Mouse (Mus musculus) kidney, postnatal 36 days (tissue): ENCODE measurements at regions not wholly inside any gene's neighbourhood (a gene's known extent, or its start where the extent isn't known, plus 50 kb on each side); places are given as distances from the start of the nearest gene placed in this dataset.

Source experiments
- DNase-seq, 2 experiments: peaks; one replicate each; pipeline ENCODE4 v3.0.0; 2021 to 2022; ENCODE audit warnings: mixed read lengths in 2 of 2

DNA sequence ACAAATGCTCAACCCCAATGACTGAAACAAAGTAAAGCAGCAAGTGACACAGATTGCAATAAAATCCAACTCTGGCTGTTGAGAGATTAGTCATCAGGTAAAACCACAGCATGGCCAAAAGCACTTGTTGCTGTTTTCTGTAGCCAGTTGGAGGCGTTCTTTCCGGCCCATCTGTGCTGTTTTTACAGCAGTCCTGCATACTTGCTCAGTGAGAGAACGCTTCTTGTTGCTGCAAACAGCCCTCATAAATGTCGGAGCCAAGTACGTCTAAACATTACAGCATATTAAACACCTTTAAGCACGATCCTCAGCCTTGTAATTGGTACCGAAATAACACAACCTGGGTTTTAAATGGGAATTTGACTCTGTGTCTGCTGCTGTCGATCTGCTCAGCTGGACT lies 65.6 kb upstream of the Hs3st3a1 start:
- no peak for DNase-seq

DNA sequence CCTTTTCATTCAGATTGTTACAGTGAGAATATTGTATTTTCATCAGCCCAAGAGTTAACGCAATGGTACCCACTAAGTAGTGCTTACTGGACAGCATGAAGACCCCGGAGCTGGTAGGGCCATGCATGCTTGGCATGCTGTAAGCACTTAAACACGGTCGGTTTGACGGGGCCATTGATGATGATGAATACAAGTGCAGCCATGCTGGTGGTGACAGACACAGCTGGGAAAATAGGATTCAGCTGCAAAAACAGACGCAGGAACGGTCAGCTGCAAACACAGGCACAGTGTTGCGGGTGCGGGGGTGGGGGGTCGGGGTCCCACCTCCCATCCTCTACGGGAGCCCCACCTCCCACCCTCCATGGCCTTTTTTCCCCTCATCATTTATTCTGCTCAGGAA lies 99.7 kb upstream of the Hs3st3a1 start:
- DNase-seq: no peak

DNA sequence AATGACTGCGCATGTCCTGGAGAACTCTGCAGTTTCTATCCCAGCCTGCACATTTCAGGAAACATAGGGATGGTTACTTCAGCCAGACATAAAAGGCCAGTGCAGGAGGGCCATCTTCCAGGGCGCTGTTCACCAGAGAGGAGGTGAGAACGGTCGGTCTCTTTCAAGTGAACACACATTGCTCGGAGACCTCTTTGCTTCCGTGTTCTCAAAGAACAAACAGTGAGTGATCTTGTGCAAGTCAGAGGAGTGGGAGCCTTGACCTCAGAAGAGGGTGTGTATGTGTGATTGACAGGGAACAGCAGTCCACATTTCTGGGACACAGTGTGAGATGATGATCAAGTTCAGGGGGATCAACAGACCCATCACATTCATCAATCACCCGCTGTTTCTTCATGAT lies 102.7 kb upstream of the Hs3st3a1 start:
- no peak for DNase-seq

DNA sequence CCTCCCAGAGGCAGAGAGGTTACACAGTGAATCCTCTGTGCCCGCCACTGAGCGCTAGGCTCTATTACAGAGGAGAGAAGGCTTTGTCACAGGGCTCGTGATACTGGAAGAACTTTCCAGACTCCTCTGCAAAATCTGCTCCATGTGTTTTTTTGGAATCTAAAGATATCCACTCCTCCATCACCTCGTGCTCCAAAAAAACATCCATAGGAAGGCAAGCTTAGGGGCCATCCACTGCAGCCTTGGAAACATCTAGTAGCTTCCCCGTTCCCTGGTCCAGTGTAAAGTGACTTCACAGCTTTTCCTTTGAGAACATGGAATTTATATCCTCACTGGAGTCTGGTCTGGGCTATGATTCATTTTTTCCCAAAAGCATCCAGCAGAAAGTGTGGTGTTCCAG lies 103.3 kb upstream of the Hs3st3a1 start:
- no peak for DNase-seq

DNA sequence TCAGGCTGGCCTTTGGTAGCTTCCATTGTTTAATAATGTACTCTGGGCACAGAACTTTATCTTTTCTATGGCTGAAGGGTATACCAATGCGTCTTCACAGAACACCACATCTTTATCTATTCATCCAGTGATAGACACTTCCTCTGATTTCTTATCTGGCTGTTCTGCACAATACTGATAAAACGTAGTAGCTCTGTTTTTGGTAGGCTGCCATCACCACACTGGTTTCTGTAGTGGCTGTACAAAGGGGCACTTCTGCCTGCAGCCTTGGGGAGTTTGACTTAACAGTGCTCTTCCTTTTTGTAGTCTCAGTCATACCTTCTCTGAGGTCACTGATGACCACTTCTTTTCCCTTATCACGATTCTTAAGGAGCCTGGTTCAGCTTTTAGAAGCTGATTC lies 106.0 kb upstream of the Hs3st3a1 start:
- no peak for DNase-seq

DNA sequence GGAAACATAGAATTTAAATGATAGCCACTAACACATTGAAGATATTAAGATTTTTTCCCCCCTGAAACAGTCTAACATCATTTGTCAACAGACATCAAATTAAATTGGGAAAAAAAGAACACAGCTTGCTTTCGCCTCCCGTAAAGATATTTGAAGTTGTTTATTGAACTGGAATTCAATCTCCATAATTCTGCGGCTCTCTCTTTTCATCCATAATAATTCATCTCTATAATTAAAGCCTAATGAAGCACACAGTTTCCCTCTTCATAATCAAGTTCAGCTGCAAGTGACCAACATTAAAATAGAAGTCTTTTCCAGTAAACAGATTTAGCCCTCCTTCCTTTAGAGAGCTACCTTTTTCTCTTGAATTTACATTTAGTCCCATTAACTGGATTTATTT lies 107.4 kb upstream of the Hs3st3a1 start:
- DNase-seq: no peak

DNA sequence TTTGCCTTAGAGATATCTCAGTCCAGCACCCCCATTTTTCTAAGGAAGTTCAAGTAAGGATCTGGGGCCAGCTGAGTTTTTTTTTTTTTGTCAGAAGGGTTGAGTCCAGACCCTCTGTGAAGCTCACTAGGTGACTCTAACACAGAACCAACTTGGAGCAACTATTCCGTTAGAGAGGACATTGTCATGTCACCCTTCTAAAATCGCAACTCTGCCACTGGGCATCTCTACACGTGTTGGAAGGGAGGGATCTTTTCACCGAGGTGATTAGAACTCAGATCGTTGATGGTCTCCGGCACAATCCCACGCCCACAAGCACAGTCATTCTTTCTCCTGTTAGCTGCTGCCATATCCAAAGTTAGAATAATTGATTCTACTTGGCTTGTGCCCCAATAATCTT lies 108.5 kb upstream of the Hs3st3a1 start:
- DNase-seq: no peak

DNA sequence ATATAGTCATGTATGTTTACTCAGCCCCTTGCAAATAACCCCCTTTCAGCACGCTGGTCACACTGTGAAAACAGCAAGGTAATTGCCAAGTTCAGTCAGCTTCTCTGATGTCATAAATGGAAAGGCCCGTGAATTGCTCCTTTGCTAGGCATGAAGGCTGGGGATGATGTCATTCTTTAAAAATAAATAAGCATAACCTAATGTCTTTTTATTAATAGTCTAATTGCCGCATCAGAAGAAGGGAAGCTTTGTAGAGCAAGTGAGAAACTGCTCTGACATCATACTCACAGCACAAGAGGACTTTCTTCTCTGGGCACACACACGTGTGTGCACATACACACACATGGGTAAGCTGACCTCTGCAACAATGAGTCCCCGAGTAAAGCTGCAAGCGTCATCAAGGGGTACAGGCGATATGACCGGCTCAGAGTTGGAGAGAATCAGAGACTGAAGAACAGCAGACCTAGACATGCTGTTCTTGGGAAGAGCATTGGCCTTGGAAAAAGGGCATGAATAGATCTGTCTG lies 113.2 kb upstream of the Hs3st3a1 start:
- no peak for DNase-seq

DNA sequence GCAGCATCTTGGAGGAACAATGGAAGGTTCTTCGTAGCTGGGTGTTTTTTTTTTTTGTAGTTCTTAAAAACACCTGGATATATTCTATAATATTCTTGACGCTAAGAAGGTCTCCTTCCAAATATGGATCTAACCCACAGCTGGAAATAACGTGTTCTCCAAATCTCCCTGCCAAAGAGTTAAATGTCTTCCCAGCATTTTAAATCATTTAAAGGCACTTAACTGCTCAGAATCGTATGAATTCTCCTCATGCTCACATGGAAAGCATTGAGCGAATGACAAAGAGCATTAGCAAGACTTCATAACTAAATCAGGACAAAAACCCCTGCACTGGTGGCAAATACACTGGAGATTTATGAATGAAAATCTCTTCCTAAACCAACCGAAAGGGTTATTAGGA lies 117.7 kb upstream of the Hs3st3a1 start:
- no peak for DNase-seq

DNA sequence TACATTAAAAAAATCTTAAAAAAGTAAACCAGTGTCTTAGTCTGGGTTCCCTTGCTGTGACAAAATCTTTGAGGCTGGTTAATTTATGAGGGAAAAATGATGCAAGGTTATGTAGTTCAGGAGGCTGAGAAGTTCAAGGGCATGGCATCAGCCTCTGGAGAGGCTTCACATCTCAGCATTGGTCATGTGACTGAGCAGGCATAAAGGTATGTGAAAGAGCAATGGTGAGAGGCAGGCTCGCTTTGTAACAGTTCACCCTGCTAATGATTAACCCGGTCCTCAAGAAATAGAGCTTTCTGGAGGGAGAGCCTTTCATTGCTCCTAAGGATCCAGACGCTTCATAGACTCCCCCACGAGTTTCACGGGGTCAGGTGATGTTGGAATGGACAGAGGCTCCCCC lies 120.1 kb upstream of the Hs3st3a1 start:
- DNase-seq: peak in 1 of 2 experiments; percentile 17

DNA sequence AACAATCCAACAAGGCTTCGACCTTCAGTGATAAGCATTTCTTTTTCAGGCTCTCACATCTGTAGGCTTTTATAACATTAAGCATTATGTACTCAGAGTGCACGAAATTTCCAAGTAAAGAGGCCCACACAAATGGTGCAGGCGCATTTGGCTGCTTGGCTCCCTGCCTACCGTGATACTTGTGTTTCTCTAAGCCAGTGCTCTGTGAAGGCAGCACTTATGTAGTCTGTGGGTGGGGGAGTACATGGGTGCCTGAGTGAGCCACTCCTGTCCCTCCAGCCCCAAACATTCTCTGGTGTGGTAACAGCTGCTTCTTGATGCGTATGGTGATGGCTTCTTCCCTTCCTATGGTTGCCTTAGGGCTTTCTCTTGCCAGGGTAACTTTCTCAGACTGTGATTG lies 121.9 kb upstream of the Hs3st3a1 start:
- DNase-seq: no peak

DNA sequence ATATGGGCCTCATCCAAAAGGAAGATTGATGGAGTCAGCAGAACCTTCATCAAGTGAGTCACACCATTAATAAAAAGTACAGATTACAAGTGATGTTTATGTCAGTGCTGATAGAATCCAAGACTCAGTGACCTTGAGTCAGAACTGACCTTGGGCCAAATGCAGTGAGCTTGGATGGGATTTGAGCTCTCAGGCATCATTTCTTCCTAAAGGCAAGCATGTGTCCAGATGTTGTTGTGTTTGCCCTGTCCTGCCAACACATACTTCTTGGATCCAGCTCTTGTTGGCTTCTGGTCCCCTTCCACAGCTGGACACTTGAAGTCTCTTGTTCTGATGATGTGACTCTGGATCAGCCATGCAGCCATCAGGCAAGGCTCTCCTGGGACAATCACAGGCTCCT lies 125.3 kb upstream of the Hs3st3a1 start:
- DNase-seq: no peak

DNA sequence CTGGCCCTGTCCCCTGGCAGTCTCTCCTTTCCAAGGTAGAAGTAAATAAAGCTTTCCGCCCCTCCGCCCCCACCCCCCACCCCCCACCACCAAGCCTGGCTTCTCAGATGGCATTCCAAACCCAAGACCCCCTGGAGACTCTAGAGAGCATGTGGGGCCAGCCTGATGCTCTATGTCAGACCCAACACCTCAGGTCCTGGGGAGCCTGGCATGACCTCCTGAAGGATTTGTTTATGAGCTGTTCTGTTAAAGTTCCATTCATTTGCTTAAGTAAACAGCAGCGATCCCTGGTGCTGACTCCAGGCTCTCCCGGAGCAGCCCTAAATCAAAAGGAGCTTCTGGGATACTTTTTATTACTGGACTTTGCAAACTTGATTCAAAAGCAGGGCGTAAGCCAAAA lies 137.3 kb upstream of the Hs3st3a1 start:
- DNase-seq: no peak

DNA sequence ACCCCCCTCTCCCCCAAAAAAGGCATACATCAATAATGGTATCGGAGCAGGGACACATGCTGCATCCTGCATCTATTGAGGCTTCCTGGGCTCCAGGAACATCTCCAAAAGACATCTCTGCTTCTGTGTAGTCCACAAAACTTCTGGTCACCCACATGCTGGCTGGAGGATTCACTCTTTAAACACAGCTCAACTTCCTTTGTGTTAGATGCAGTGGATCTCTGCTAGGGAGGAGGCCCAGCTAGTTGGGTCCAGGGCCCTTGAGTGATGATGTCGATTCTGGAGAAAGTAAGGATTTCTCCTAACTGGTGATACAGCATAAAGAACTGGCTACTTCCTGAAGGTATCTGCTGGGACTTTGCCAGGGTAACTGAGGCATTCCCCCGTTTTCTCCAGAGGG lies 146.9 kb upstream of the Hs3st3a1 start:
- no peak for DNase-seq

DNA sequence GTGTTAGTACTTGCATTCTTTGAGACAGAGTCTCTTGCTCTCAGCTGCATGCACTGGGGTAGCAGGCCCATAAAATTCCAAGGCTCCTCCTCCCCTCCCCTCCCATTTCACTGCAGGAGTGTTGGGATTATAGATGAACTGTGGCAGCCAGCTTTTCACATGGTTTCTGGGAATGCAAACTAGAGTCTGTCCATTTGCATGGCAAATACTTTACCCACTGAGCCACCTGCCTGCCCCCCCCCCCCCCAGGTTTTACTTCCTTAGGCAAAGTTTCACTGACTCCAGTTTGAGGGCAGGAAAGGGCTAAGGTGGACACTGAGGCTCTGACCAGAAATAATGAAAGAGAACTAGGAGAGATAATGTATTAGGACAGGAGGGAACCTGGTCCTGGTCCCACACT lies 147.6 kb upstream of the Hs3st3a1 start:
- DNase-seq: no peak

DNA sequence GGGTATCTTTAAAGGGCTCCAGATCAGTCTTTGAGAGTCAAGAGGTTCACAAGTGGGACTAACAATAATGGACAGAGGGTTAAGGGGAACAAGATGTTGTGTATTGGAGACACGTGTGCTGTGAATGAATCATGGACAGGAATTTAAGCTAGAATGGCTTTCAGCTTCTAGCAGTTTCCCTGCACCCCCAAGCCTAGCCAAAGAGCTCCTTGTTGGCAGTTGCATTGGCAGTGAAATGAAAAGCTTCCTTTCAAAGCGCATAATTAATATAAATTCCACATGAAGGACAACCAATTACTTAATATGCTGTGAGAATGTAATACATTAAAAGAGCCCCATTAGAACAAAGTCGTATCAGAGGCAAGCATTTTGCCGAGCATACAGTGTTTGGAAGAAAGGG lies 153.4 kb upstream of the Hs3st3a1 start:
- no peak for DNase-seq

DNA sequence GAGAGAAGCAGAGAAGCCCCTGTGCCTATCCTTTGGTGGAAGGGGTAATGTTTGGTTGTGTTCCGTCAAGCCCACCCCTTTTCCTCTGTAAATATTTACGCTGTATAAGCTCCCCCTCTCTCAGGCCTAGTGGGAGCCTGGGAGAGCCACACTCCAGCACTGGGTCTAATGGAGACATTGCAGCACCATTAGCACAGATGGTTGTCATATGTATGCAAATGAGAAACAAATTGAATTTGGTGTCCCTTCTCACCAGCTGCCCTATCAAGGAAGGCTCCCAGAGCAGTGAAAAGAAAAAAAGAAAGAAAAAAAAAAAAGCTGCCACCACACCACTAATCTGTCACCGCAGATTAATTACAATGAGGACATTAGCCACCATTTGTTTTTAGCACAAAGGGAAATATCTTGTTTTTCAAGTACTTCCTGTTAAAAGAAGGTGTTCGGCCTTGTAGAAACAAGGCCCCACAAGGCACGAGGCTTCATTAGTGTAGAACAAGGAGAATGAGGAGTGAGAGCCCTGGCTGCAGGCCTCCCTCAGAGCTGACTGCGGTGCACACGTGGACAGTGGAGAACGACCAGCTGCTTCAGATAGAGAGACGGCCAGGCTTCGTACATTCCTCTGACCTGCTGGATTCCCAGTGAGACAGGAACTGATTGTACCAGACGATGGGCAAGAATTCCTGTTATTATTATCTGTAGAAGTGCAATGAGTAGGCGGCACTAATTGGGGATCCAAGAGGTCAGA lies 156.7 kb upstream of the Hs3st3a1 start:
- no peak for DNase-seq

DNA sequence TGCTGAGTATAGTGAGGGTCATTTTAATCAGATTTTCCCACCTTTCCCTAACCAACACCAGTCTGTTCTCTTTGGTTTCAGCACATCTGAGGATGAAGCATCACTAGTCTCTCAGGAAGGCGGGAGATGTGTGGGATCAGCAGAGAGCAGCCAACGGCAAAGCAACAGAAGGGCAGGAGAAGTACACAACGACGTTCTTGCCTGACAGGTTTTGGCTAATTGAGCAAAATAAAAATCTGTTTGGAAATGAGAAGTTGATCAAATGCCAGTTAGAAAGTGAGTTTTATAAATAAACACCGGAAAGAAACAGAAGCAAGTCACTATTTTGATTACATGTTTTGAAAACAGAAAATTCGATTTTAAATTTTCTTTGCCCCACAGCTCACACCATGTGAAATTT lies 161.4 kb upstream of the Hs3st3a1 start:
- no peak for DNase-seq

DNA sequence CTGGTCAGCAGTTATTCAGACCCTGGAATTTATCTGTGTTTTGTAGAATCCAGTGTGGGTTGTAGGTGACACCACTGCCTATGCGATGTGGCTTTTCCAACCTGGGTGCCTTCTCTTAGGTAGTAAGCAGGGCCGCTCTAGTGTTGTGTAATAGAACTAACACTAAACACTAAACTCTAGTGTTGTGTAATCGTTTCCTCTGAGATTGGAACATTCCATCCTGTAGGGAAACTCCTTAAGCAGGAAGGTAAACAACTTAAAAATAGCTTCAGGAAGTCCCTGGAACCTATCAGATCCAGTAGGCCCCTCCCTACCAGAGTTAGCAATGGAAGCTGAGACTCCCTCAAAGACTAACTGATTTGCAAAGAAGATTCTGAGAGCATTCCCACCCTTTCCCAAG lies 161.9 kb upstream of the Hs3st3a1 start:
- DNase-seq: no peak

DNA sequence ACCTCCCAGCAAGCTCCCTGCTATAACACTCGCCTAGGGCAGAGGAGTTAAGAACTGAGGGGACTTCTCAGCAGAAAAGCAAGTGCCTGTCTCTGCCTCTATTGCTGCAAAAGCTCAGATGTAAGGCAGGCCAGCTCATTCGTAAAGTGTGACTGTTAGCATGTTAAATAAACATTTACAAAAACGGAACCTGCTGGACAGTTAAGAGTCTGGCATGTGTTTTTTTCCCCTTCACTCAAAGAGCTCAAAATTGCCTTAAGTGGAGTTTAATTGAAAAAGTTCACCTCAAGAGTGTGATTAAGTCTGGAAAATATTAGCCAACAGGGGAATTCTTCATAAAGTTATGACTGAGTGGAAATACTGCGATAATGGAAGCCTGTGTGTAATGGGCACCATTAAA lies 167.0 kb upstream of the Hs3st3a1 start:
- DNase-seq: no peak

DNA sequence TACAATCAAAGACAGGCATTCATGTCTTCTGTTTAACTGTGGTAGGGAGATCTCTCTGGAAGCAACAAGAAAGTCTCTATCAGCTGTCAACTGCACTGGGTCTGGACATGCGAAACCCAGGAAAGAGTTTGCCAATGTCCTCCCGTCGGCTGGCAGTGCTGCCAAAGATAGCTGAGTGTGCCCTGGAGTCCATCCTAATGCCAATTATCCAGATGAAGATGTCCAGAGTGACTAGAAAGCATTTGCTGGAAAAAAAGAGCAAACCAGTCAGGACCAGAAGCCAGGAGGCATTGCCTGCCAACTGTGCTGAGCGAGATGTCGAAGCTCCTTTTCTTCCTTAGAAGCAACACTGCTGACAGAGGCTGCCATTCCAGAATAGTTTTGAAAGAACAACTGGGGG lies 167.6 kb upstream of the Hs3st3a1 start:
- no peak for DNase-seq

DNA sequence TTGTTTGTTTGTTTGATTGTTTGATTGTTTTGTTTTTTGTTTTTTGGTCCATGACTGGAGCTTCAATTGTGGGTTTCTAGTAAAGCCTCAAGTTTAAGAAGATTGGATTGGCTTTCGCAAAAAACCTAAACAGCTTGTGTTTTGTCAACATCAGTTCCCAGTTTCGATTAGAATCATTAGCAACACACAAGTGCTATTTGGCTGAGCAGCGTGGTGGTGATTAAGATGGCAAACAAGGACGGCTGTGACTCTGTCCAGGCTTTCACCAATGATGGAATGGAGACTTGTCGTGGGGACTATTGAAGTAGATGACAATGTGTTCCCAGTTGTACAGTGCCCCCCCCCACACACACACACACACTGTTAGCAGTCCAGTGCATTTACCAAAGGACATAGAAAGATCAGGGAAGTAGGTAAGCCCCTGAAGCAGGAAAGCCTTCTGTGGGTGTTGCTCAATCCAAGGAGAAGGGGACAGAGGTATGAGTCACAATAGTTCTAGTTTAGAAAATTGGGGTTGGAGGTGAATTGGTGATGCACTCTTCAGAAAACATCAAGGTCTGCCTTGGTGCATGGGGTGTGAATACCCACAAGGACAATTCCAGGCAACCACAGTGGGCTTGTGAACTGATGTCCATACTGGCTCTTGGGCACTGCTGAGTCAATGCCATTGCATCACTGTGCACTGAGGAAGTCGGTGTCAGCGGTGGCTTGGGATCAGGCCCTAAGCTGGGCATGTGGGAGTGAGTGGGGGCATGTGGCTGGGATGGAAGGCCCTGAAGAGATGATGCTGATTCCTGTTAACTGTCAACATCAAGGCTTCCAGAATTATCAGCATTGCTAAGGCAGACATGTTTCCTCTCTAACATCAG lies 174.5 kb upstream of the Cox10 start:
- no peak for DNase-seq

DNA sequence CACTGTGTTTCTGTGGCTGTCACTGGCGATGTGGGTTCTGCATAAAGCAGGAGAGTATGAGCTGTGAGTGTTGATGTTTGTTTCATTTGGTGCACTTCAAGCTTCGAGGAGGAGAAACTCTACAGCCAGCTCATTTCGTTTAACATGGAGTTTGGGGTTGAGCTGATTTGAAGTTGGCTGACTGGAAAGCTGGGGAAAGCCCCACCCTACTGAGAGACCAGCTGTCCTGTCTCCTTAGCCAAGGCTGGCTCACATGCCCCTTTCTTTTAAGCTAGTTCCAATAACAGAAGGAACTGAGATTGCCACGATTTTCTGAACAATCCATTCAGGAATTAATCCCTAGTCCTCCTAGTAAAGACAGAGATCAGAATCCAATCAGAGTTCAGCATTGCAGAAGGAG lies 157.6 kb upstream of the Cox10 start:
- DNase-seq: no peak

DNA sequence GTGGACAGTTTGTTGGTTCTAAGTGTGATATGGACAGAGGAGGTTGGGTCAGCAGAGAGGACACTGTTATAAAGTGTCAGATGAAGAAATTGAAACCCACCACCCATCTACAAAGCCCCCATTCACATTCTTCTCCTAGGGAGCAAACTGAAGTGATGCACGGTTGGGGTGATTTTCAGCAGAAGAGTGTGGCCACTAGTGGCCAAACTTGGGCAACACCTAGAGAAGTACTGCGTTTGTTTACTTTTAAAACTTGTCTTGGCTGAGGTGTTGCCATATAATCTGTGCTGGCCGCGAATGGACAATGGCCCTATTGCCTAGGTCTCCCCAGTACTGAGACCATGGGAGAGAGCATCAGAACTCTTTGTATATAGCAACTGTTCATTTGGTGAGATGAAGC lies 150.8 kb upstream of the Cox10 start:
- DNase-seq: peak in 1 of 2 experiments; percentile 2
